Mouse (Mus musculus): ENCODE results near the gene Klhl7. TPM values are rescaled to one million over a fixed set of nuclear protein-coding genes. Genes with fewer than 3 reads are reported as not detected.

Gene Klhl7
- polyA plus RNA-seq, 1 experiment from 2014 or later, result 159 TPM

- no peak overlapping the region for H3K4me2 ChIP-seq
- no peak overlapping the region for H3K9ac ChIP-seq
- ATAC-seq (replicated peaks), result no peak
- H3K4me3 ChIP-seq, result no peak overlapping the region
- no peak overlapping the region for H3K27ac ChIP-seq
- no peaks in the 10 kb centered on the region for H3K9me3 ChIP-seq
- 0 out of 2 replicates have a peak, but pooled peaks cover 6% of the 10 kb centered on the region for H3K36me3 ChIP-seq (replicated peaks)
- H3K4me1 ChIP-seq, result peaks cover 23% of the 10 kb centered on the region
- WGBS, result 87% methylated on average over 4 of the region's 4 CpGs
- no peaks in the 10 kb centered on the region for H3K27me3 ChIP-seq (replicated peaks)
These were observed 26.6 kb downstream of the Klhl7 start for GRCm38 (mm10) chr5:24126967-24127366.

- Histone ChIP-seq H3K9ac (no peak overlapping the region), H3K36me3 (replicated peaks) (peaks cover 65% of the 10 kb centered on the region), H3K9me3 (no peaks in the 10 kb centered on the region), H3K27ac (no peak overlapping the region), H3K4me1 (no peaks in the 10 kb centered on the region), H3K27me3 (replicated peaks) (no peaks in the 10 kb centered on the region), H3K4me2 (no peak overlapping the region), H3K4me3 (no peak overlapping the region)
- WGBS, result 96% methylated on average over 5 of the region's 5 CpGs
- ATAC-seq (replicated peaks), result no peak
These were observed 46.6 kb downstream of the Klhl7 start for GRCm38 (mm10) chr5:24146964-24147363.

GRCm38 (mm10) chr5:24152199-24152598, 51.8 kb downstream of the Klhl7 start:
- Histone ChIP-seq H3K27me3 (replicated peaks) (no peaks in the 10 kb centered on the region), H3K4me3 (no peak overlapping the region), H3K36me3 (replicated peaks) (peaks cover 46% of the 10 kb centered on the region; the same call in 1 of the 2 replicates), H3K9ac (no peak overlapping the region), H3K4me1 (no peaks in the 10 kb centered on the region), H3K9me3 (no peaks in the 10 kb centered on the region), H3K4me2 (no peak overlapping the region), H3K27ac (no peak overlapping the region)
- ATAC-seq (replicated peaks), result no peak

DNA sequence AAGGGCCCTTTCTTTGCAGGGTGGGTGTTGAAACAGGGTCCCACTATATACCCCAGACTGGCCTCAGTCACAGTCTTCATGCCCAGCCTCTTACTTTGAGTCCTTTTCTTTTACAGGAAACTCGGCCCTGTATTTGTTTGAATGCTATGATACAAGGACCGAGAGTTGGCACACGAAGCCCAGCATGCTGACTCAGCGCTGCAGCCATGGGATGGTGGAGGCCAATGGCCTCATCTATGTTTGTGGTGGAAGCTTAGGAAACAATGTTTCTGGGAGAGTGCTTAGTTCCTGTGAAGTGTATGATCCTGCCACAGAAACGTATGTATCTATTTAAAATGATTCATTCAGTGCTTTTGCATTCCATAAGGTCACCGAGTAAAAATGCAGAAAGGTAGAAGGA, 56.4 kb downstream of the Klhl7 start:
- Histone ChIP-seq H3K4me1 (no peaks in the 10 kb centered on the region), H3K4me3 (no peak overlapping the region), H3K27me3 (replicated peaks) (no peaks in the 10 kb centered on the region), H3K36me3 (replicated peaks) (peaks cover 41% of the 10 kb centered on the region; the same call in 1 of the 2 replicates), H3K27ac (no peak overlapping the region), H3K9ac (no peak overlapping the region), H3K9me3 (no peaks in the 10 kb centered on the region), H3K4me2 (no peak overlapping the region)
- ATAC-seq (replicated peaks), result no peak
- WGBS, result 93% methylated on average over 6 of the region's 6 CpGs

DNA sequence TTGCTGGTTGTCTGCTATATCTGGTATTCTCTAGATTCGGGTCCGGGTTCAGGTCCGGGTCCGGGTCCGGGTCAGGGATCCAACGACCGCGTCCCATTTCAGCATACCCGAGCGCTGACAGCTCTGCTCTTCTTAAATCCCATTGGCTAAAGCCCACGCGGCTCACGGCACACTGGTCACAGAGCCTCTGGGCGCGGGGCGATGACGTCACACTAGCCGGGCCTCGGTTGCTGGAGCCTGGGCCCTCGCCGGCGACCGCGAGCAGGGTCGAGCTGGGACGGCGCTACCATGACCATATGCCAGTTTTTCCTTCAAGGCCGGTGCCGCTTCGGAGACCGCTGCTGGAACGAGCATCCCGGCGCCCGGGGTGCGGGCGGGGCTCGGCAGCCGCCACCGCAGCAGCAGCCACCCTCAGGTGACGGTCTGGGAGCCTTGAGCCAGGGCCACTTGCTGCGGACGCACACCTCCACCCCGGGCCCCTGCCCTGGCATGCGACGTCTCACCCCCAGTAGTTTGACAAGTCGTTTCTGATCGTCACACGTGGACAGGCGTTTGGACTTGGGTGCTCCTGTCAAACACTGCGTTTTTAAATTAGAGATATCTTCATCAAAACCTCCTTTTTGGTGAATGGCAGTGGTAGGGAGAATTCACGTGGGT, 64.5 kb downstream of the Klhl7 start, which contains the start of gene Nupl2:
Gene Nupl2, plus strand, starts transcription at position 175 of the 657 bp plus-strand sequence.
- Histone ChIP-seq H3K4me3 (peak within 1 kb of the TSS; percentile 95), H3K9me3 (no peaks in the 10 kb centered on the region), H3K4me1 (peaks cover 14% of the 10 kb centered on the region), H3K27me3 (replicated peaks) (no peaks in the 10 kb centered on the region), H3K4me2 (peak within 1 kb of the TSS; percentile 69), H3K36me3 (replicated peaks) (peaks cover 10% of the 10 kb centered on the region; the same call in 1 of the 2 replicates), H3K27ac (peak within 1 kb of the TSS; percentile 88), H3K9ac (peak within 1 kb of the TSS; percentile 99)
- ATAC-seq (replicated peaks), result peak; percentile 98
- WGBS, result under 1% methylated on average over 52 of the region's 52 CpGs

- Histone ChIP-seq H3K9me3 (no peaks in the 10 kb centered on the region), H3K4me2 (no peak overlapping the region), H3K27ac (no peak overlapping the region), H3K9ac (no peak overlapping the region), H3K36me3 (replicated peaks) (peaks cover 10% of the 10 kb centered on the region; the same call in 1 of the 2 replicates), H3K4me3 (no peak overlapping the region), H3K27me3 (replicated peaks) (no peaks in the 10 kb centered on the region), H3K4me1 (peaks cover 14% of the 10 kb centered on the region)
- no peak for ATAC-seq (replicated peaks)
- WGBS, result 52% methylated on average over 5 of the region's 5 CpGs
These were observed 66.9 kb downstream of the Klhl7 start for GRCm38 (mm10) chr5:24167263-24167662.

- H3K4me1 ChIP-seq, result peaks cover 9% of the 10 kb centered on the region
- peaks cover 10% of the 10 kb centered on the region; the same call in 1 of the 2 replicates for H3K36me3 ChIP-seq (replicated peaks)
- no peaks in the 10 kb centered on the region for H3K27me3 ChIP-seq (replicated peaks)
- no peak for ATAC-seq (replicated peaks)
- no peak overlapping the region for H3K27ac ChIP-seq
- no peak overlapping the region for H3K9ac ChIP-seq
- H3K4me2 ChIP-seq, result no peak overlapping the region
- H3K4me3 ChIP-seq, result no peak overlapping the region
- no peaks in the 10 kb centered on the region for H3K9me3 ChIP-seq
- WGBS, result 93% methylated on average over 6 of the region's 6 CpGs
These were observed 69.5 kb downstream of the Klhl7 start for GRCm38 (mm10) chr5:24169881-24170280.

DNA sequence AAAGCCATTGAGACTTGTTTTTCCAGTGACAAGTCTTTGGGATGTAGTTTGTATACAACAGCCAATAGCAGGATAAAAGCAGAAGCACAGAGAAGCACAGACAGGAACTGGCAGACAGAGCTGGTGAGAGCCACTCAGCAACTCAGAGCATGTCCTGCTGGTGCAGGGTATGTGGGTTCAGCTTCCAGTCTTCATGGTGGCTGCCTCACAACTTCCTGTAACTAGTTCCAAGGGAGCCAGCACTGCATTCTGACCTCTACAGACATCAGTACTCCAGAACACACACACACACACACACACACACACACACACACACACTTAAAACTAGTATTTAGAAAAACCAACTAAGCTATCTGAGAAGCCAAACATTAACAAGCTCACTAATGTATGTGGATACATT, 71.7 kb downstream of the Klhl7 start:
- Histone ChIP-seq H3K27me3 (replicated peaks) (no peaks in the 10 kb centered on the region), H3K4me3 (no peak overlapping the region), H3K9me3 (no peaks in the 10 kb centered on the region), H3K27ac (no peak overlapping the region), H3K4me2 (no peak overlapping the region), H3K4me1 (no peaks in the 10 kb centered on the region), H3K9ac (no peak overlapping the region), H3K36me3 (replicated peaks) (peaks cover 10% of the 10 kb centered on the region; the same call in 1 of the 2 replicates)
- no peak for ATAC-seq (replicated peaks)

- Histone ChIP-seq H3K27me3 (replicated peaks) (no peaks in the 10 kb centered on the region), H3K9me3 (no peaks in the 10 kb centered on the region), H3K27ac (no peak overlapping the region), H3K9ac (no peak overlapping the region), H3K4me1 (no peaks in the 10 kb centered on the region), H3K4me3 (no peak overlapping the region), H3K4me2 (no peak overlapping the region), H3K36me3 (replicated peaks) (peaks cover 29% of the 10 kb centered on the region)
- no peak for ATAC-seq (replicated peaks)
- WGBS, result 95% methylated on average over 16 of the region's 16 CpGs
These were observed 81.3 kb downstream of the Klhl7 start for GRCm38 (mm10) chr5:24181514-24182295.

GRCm38 (mm10) chr5:24182296-24182734, 81.9 kb downstream of the Klhl7 start:
- Histone ChIP-seq H3K36me3 (replicated peaks) (peaks cover 32% of the 10 kb centered on the region), H3K4me3 (no peak overlapping the region)
- 94% methylated on average over 9 of the region's 9 CpGs for WGBS

GRCm38 (mm10) chr5:24183096-24183495, 82.7 kb downstream of the Klhl7 start:
- H3K36me3 ChIP-seq (replicated peaks), result peaks cover 31% of the 10 kb centered on the region
- no peak for ATAC-seq (replicated peaks)

More at GRCm38 (mm10) chr5:24182296-24182734, 81.9 kb downstream of the Klhl7 start:
- H3K4me2 ChIP-seq, result no peak overlapping the region
- no peaks in the 10 kb centered on the region for H3K4me1 ChIP-seq
- no peak overlapping the region for H3K27ac ChIP-seq
- ATAC-seq (replicated peaks), result no peak
- H3K27me3 ChIP-seq (replicated peaks), result no peaks in the 10 kb centered on the region
- H3K9me3 ChIP-seq, result no peaks in the 10 kb centered on the region
- no peak overlapping the region for H3K9ac ChIP-seq

DNA sequence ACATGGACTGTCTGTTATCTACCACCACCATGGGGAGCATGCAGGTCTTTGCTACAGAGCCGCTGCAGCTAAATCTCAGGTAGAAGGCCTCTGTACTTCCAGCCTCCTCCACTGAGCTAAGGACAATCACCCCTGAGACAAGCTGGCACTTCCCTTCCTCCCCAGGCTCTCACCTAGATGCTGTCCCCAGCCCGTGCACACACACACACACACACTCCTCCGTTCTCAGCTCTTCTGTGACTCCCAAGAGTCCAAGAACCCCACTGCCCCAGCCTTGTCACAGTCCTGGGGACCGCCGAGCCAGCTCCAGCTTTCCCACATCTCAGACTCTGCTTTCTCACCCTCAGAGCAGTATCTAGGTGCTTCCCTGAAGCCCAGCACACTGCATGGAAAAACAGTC, 83.6 kb downstream of the Klhl7 start:
- H3K27me3 ChIP-seq (replicated peaks), result no peaks in the 10 kb centered on the region
- no peak overlapping the region for H3K4me3 ChIP-seq
- H3K9ac ChIP-seq, result no peak overlapping the region
- no peaks in the 10 kb centered on the region for H3K4me1 ChIP-seq
- ATAC-seq (replicated peaks), result no peak
- H3K36me3 ChIP-seq (replicated peaks), result peaks cover 27% of the 10 kb centered on the region
- no peak overlapping the region for H3K27ac ChIP-seq
- H3K4me2 ChIP-seq, result no peak overlapping the region
- 92% methylated on average over 5 of the region's 5 CpGs for WGBS
- no peaks in the 10 kb centered on the region for H3K9me3 ChIP-seq

More at GRCm38 (mm10) chr5:24183096-24183495, 82.7 kb downstream of the Klhl7 start:
- Histone ChIP-seq H3K27me3 (replicated peaks) (no peaks in the 10 kb centered on the region), H3K9me3 (no peaks in the 10 kb centered on the region), H3K4me2 (no peak overlapping the region), H3K4me3 (no peak overlapping the region), H3K27ac (no peak overlapping the region), H3K9ac (no peak overlapping the region), H3K4me1 (no peaks in the 10 kb centered on the region)
- WGBS, result 95% methylated on average over 6 of the region's 6 CpGs
